Mouse (Mus musculus) right cerebral cortex, adult 2 months (tissue): ENCODE measurements around the gene Vat1.
A peak's percentile ranks its signal among the peaks of the same experiment; 100 is the strongest.
"Not testable (repeated sequence)": the region's sequence is repeated elsewhere in the genome, so short reads cannot be mapped to it uniquely, and the experiment has no call there.

Experiments
- DNase-seq, 2 experiments: peaks; one replicate each; pipeline ENCODE4 v3.0.0; 2021 to 2022; ENCODE audit warnings: low spot score in 2 of 2

Vat1 gene

GRCm38 (mm10) chr11:101442127-101442693 is 23.8 kb downstream of the Vat1 start, which contains the start of gene Rpl27:
Gene Rpl27, plus strand, starts transcription at chr11:101442298.
- DNase-seq = peak; percentile 95 to 98

GRCm38 (mm10) chr11:101441450-101442126 is 24.4 kb downstream of the Vat1 start:
- not testable (repeated sequence) for DNase-seq

GRCm38 (mm10) chr11:101438006-101438405 is 28.0 kb downstream of the Vat1 start:
- not testable (repeated sequence) for DNase-seq

- no peak for DNase-seq
Measured at GRCm38 (mm10) chr11:101436916-101437315, 29.1 kb downstream of the Vat1 start.

- no peak for DNase-seq
Measured at GRCm38 (mm10) chr11:101435831-101436230, 30.2 kb downstream of the Vat1 start.

GRCm38 (mm10) chr11:101433396-101433795 is 32.6 kb downstream of the Vat1 start:
- no peak for DNase-seq

- no peak for DNase-seq
Measured at GRCm38 (mm10) chr11:101431327-101431726, 34.7 kb downstream of the Vat1 start.

- no peak for DNase-seq
Measured at GRCm38 (mm10) chr11:101426165-101426564, 39.9 kb downstream of the Vat1 start.

GRCm38 (mm10) chr11:101424925-101425813 is 40.9 kb downstream of the Vat1 start, which contains the start of the genes Rundc1 and Ptges3l:
Gene Rundc1, plus strand, starts transcription at chr11:101425085.
Gene Ptges3l, minus strand, starts transcription at chr11:101425333.
- peak; percentile 98 to 99 for DNase-seq

GRCm38 (mm10) chr11:101424105-101424851 is 41.8 kb downstream of the Vat1 start, which contains the start of gene Gm27029:
Gene Gm27029, minus strand, starts transcription at chr11:101424796.
- peak; percentile 18 to 63 for DNase-seq

- no peak for DNase-seq
Measured at GRCm38 (mm10) chr11:101420148-101420547, 45.9 kb downstream of the Vat1 start.

- DNase-seq = no peak
Measured at GRCm38 (mm10) chr11:101419610-101420009, 46.4 kb downstream of the Vat1 start.

- DNase-seq = peak; percentile 55 to 66
Measured at GRCm38 (mm10) chr11:101418991-101419390, 47.0 kb downstream of the Vat1 start.

GRCm38 (mm10) chr11:101417101-101417855 is 48.8 kb downstream of the Vat1 start, which contains the start of gene Aarsd1:
Gene Aarsd1, minus strand, starts transcription at chr11:101417615.
- peak; percentile 93 for DNase-seq

- no peak for DNase-seq
Measured at GRCm38 (mm10) chr11:101416433-101417100, 49.5 kb downstream of the Vat1 start.

- DNase-seq = no peak
Measured at GRCm38 (mm10) chr11:101415306-101415705, 50.7 kb downstream of the Vat1 start.
